Mouse (Mus musculus): ENCODE results near the gene Lce1h.

Lce1h gene

DNA sequence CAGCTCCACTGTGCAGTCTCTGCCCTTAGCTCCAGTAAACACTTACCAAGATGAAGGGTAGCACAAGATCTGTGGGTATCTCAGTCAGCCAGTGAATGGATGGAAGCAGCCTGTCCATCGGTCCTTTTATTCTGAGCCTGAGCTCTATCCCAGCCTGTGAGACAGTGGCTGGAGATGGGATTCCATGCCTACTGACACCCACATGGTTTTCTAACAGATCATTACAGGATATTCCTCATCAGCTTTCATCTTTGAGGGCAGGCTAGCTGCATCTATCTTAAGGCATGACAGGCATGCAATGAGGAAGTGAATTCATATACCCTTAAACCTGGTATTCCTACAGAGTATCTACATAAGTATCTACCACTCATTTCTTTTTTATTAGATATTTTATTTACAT, at the start of gene Lce1h:
Gene Lce1h, minus strand, starts transcription at position 101 of the 400 bp plus-strand sequence.
- no peak for DNase-seq (ENCODE audit: low read depth)

DNA sequence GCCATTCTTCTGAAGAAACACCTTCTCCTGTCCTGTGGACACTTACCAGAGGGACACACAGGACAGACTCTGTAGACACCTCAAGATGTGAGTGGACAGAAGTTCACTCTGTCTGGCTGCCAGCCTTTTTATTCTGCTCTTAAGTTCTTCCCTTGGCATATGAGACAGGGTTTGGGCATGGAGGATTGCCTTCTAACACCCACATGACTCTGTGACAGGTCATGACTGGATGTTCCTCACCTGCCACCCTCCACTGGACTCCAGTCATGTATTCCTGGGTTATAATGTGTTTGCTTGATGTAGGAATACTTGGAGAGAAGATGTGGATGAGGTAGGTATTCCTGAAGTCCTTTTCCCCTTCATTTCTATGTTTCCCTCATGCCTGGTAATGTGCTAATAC, 42.9 kb upstream of the Lce1h start, which contains the start of gene Lce1k:
Gene Lce1k, minus strand, starts transcription at position 101 of the 400 bp plus-strand sequence.
- DNase-seq (ENCODE audit: low read depth): no peak

DNA sequence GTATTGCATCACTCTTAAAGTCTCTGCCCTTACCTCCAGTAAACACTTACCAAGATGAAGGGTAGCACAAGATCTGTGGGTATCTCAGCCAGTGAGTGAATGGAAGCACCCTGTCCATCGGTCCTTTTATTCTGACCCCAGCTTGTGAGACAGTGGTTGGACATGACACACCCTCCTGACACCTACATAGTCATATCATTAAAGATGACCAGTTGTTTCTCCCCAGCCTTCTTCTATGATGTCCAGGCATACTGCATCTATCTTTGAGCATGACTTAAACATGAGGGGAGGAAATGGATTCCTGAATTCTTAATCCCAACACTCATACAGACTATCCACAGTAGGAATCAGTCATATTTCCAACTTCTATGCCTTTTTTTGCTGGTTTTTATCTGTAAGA, 25.5 kb upstream of the Lce1h start, which contains the start of gene Lce1j:
Gene Lce1j, minus strand, starts transcription at position 101 of the 400 bp plus-strand sequence.
- DNase-seq (ENCODE audit: low read depth): no peak

DNA sequence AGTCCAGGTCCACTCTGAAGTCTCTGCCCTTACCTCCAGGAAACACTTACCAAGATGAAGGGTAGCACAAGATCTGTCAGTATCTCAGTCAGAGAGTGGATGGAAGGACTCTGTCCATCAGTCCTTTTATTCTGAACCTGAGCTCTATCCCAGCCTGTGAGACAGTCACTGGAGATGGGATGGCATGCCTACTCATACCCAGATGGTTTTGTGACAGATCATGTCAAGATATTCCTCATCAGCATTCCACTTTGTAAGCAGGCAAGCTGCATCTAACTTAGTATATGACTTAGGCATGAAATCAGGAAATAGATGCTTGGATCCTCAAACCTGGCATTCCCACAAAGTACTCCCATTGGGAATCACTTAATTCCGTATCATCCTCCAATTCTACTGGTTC, 13.9 kb upstream of the Lce1h start, which contains the start of gene Lce1i:
Gene Lce1i, minus strand, starts transcription at position 101 of the 400 bp plus-strand sequence.
- DNase-seq (ENCODE audit: low read depth): no peak

DNA sequence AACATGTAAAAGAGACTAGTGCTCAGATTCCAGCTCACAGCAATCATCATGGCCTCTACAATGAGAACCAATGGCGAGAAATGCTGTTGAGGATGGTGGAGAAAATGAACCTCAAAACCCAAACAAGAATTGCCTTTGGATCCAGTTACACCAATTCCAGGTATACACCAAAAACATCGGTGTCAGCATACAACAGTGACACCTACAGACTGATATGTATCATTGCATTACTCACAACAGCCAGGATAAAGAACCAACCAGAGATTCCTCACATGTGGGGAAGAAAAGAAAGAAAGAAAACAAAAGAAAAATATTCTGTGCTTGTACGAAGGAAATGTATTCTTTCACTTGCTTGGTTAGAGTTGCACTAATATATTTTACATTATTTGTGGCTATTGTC, 6.7 kb upstream of the Lce1h start:
- DNase-seq (ENCODE audit: low read depth): no peak

DNA sequence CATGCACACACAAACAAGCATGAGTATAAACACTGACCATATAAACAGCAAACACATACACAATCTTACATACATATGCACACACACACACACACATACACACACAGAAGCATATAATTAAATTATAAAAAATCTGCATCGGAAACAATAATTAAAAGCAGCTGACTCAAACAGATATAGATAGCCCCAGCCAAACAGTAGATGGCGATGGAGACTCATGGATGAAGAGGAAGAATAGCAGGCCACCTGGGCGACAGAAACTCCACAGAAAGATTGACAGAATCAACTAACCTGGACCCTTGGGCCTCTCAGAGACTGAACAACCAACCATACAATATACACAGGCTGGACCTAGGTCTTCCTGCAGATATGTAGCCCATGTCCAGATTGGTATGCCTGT, 11.7 kb downstream of the Lce1h start:
- DNase-seq (ENCODE audit: low read depth): no peak

DNA sequence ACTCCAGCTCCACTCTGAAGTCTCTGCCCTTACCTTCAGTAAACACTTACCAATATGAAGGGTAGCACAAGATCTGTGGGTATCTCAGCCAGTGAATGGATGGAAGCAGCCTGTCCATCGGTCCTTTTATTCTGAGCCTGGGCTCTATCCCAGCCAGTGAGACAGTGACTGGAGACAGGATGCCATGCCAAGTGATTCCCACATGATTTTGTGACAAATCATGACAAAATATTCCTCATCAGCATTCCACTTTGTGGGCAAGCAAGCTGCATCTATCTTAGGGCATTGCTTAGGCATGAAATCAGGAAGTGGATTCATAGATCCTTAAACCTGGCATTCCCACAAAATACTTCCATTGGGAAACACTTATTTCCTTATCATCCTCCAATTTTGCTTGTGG, 12.6 kb downstream of the Lce1h start, which contains the start of gene Lce1g:
Gene Lce1g, minus strand, starts transcription at position 101 of the 400 bp plus-strand sequence.
- DNase-seq (ENCODE audit: low read depth): no peak

DNA sequence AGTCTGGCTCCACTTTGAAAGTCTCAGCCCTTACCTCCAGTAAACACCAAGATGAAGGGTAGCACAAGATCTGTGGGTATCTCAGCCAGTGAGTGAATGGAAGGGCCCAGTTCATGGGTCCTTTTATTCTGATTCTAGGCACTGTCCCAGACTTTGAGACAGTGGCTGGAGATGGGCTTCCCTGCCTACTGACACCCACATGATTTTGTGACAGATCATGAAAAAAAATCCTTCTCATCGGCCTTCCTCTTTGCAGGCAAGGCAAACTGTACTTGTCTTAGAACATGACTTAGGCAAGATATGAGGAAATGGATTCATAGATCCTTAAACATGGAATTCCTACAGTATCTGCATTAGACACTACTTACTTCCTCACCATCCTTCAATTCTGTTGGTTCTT, 25.9 kb downstream of the Lce1h start, which contains the start of gene Gm38119:
Gene Gm38119, minus strand, starts transcription at position 101 of the 400 bp plus-strand sequence.
- no peak for DNase-seq (ENCODE audit: low read depth)

DNA sequence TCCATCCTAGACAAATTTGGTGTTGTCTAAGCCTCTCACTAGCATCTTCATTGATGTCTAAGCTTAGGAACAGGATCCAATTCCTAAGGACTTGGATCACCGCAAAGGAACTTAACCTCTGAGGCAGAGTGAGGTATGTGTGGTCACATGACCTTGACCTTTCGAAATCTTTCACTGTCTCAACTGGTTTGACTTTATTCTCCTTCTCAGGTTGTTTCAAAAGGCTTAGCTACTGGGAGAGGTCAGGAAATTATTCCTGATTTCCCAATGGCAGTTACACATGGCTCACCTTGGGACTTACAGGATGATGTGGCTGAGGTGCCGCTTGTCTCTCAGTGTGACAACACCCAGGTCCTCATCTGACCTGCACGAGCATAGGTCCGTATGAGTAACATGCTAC, 42.2 kb downstream of the Lce1h start:
- no peak for DNase-seq (ENCODE audit: low read depth)

DNA sequence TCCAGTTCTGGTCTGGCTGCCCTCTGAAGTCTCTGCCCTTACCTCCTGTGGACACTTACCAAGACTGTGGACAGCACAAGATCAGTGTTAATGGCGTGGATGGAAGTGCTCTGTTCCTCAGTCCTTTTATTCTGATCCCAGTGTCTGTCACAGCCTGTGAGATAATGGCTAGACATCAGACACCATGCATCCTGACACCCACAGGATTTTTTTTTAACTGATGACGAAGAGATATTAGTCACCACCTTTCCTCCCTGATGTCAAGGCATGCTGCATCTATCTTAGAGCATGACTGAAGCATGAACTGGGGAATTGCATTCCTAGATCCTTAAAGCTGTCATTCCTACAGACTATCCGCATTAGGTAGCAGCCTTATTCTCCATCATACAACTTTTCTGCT, 44.6 kb downstream of the Lce1h start, which contains the start of gene Lce1f:
Gene Lce1f, minus strand, starts transcription at position 101 of the 400 bp plus-strand sequence.
- no peak for DNase-seq (ENCODE audit: low read depth)

DNA sequence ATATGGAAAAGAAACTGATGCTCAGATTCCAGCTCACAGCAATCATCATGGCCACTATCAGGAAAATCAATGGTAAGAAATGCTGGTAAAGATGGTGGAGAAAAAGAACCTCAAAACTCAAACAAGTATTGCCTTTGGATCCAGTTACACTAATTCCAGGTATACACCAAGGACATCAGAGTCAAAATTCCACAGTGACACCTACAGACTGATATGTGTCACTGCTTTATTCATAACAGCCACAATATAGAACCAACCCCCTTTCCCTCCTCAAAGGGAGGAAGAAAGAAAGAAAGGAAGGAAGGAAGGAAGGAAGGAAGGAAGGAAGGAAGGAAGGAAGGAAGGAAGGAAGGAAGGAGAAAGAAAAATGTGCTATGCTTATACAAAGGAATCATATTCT, 49.7 kb downstream of the Lce1h start:
- DNase-seq (ENCODE audit: low read depth): no peak
